Mouse (Mus musculus) cerebellum, postnatal 10 days (tissue): Measurements from ENCODE around the gene Prss43.
"Not testable (repeated sequence)": the region's sequence is repeated elsewhere in the genome, so short reads cannot be mapped to it uniquely, and the experiment has no call there.

ENCODE experiments used
- DNase-seq, 2 experiments: peaks; one replicate each; pipeline ENCODE4 v3.0.0; 2021; ENCODE audit warnings: mixed read lengths in 2 of 2

The Prss43 gene

DNA sequence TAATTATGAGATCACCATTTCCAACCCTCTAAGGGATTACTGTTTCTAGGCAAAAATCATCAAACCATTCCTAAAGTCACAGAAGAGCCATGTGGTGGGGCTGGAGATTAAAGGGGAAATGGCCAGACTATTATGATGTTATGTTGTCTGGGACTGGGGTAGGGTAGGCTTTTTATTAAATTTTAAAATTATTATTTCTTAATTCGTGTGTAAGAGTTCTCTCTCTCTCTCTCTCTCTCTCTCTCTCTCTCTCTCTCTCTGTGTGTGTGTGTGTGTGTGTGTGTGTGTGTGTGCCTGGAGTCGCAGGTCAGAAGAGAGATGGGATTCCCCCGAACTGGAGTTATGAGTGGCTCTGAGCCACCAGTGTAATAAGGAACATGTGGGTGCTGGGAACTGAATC lies at the start of gene Prss43:
TSS of gene Prss43 (plus strand) at position 301 of the 400 bp plus-strand sequence.
- no peak for DNase-seq

DNA sequence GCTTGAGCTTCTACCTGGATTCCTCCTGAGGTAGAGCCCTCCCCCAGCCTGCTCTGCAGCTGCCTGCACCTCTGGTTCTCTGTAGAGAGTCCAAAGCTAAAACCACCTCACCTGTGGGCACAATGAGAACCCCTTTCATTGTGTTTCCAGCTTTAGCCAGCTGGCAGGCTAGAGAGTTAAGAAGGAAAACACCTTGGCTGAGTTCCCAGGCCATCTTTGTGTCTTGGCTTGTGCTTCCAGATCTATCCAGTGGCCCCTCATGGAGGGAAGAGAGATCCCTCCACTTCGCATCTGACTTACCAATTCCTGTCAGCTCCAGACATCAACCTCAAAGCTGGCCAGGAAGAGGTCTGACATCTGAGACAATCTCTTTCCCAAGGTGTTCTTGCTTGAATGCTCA lies 48.4 kb upstream of the Prss43 start:
- DNase-seq, result peak; percentile 40 to 47

DNA sequence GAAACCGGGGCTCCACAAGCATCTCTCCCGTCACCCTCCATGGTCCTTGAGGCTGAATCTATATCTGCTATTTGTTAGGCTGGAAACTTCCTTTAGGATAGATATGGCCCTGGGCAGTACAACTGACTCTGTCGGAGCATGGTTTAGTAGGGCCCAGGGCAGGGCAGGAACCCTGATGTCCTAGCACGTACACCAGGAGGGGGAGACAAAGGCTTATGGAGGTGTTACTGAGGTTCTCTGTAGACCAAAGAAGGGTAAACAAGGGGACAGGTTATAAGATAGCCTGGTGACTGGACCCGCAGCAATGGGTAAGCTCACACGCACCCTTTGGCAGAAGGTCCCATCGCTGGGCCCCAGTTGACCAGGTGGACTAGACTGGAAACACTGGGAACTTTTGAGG lies 47.9 kb upstream of the Prss43 start:
- no peak for DNase-seq

DNA sequence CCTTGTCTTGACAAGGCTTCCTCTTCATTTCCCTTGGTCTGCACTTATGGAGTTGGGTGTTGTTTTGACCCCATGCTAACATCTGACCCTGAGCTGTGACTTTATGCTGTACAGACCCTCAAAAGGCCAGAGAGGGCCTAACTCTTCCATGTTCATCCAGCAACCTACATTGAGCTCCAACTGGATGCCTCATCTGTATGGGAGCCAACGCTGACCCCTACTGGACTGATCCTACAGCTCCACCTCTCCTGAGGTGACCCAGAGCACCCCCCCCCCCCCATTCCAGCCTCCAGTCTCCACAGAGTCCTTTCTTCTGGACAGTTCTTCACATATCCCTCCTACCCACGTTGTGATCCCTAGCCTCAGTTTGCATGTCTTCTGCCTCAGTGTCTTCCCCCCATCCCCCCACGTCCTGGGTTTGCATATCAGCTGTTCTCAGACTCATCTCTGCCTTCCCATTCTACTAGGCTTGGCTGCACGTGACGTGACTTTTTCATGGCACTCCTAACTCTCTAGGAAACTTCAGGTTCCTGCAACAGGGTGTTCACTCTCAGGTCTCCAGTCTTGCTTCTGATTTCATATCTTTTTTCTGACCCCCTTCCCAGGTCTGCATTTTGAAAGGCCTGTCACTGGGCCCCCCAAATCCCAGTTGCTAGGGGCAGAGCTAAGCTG lies 47.1 kb upstream of the Prss43 start:
- peak; percentile 51 to 52 for DNase-seq

DNA sequence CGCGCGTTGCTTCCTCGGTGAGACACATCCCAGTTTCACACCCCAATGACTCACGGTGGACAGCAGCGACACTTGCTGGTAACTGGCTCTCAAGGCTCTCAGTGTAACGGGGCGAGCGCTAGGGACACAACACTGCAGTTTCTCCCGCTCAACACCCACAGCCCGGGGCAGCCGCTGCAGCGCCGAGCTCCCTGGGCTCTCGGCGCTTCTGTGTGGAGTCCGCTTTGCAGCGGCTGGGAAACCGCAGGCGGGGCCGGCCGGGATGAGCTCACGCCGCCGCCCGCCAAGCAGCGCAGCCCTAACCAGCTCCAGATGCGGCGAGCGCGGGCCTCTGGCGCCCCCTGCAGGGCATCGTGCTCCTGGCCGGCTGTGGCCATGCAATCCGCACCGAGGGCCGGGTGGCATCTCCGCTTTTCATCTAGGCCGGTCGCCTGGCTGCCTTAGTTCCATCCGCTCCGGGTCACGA lies 45.2 kb upstream of the Prss43 start:
- peak; percentile 97 to 98 for DNase-seq

DNA sequence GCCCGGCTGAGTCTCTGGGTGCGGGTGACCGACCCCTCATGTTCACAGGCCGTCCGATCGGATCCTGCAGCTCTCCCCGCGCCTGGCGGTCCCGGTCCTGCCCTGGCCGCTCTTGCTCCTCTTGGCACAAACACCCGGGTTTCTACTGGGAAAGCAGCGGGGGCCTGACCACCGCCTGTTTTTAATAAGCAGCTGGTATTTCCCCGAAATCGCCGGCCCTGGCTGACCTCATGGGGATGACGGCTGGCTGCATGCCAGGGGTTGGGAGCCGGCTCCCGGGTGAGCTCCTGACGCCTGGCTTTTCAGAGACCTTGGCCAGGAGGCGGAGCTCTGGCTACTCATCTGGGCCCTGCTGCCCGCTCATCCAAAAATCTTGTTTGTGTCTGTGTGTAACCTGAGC lies 44.8 kb upstream of the Prss43 start:
- peak; percentile 93 to 96 for DNase-seq

DNA sequence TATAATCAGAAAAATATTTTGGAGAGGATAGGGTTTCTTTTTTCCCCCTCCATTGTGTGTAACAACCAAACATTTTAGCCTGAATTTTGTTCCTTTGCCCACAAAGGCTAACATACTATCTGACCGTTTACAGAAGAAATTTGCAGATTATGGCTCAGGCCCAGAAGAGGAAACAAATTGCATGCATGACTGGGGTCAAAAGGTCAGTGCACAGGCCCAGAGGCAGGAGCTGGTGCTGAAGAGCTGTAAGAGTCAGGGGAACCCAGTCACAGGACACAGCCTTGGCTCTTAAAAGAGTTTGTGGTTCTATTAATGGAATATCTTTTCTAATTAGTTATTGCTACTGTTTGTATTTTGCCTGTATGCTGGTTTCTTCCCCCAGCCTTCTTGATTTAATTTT lies 42.9 kb upstream of the Prss43 start:
- no peak for DNase-seq

DNA sequence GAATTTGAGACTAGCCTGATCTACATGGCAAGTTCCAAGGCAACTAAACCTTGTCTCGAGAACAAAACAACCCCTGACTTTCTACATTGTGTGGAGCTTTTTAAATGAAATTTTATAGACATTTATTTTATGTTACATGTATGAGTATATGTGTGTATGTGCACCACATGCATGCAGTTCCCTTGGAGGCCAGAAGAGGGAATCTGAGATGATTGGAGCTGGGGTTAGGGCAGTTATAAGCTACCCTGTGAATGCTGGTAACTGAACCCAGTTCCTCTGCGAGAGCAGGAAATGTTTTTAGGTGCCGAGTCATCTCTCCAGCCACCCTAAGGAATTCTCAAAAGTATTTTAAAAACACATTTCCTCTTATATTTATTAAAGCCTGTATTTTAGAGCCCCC lies 38.3 kb upstream of the Prss43 start:
- no peak for DNase-seq

DNA sequence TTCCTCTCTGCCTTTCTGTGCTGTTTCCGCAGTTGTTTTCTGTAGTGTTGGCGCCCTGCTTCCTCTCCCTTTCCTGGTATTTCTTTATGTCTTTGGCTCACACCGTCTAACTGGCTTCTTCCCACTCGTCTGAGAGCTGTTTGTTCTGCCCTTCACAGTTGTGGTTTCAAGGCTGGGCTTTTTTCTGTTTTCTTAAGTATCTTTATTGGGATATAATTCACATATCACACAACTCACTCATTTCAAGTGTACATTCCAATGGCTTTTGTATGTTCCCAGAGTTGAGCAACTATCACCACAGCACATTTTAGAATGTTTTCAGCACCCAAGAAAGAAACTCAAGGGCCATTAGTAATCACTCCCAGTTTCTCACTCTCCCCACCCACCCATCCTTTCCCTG lies 36.0 kb upstream of the Prss43 start:
- no peak for DNase-seq

DNA sequence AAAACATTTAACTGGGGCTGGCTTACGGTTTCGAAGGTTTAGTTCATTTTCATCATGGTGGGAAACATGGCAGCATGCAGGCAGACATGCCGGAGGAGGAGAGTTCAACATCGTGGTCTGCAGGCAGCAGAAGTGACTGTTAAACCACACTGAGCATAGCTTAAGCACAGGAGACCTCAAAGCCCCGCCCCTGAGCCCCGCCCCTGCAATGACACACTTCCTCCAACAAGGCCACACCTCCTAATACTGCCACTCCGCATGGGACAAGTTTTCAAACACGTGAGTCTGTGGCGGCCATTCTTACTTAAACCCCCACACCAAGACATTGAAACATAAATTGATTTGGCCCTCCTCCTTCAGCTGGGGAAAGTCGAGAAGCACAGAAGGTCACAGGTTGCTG lies 29.5 kb upstream of the Prss43 start:
- DNase-seq, result no peak

DNA sequence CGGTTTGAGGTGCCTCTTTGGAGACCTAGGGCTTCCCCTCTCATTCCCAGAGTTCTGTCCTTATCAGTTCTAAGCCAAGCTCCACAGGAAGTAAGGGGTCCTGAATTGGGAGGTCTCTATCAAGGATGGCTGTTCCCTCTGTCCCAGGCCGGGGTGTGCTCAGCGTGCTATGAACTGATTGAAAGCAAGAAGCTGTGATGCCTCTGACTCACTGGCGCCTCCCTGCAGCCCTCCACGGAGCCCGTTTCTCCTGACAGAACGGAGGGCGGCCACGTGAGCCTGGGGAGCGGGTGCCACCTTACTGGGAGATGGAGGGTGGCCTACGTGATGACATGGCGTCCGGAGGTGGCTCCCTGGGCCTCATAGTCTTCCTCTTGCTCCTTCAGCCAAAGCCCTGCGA lies 28.6 kb upstream of the Prss43 start, which contains the start of gene Prss42:
TSS of gene Prss42 (plus strand) at position 301 of the 400 bp plus-strand sequence.
- no peak for DNase-seq

DNA sequence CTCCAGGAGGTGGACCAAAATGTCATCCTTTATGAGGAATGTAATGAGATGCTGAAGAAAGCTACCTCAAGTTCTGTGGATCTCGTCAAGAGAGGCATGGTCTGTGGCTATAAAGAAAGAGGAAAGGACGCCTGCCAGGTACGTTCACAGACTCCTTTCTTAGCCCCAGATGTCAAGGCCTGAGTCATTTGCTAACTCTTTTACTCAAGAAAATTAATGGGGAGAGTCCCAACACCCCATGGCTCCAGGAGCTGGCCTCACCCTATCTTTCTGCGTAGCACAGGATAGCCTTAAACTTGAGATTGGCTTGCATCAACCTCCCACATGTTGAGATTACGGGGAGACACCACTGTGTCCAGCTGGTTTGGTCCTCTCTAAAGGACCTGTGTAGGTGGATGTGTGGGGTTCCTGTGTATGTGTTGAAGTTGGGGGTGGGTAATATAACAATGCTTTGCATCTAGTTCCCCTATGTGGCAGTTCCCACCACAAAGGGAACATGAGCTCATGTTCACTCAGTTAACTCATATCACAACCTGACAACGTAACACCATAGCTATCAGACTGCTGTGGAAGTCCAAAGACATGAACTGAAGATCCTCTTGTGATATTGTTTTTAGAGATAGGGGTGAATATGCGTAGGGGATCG lies 25.5 kb upstream of the Prss43 start:
- no peak for DNase-seq

DNA sequence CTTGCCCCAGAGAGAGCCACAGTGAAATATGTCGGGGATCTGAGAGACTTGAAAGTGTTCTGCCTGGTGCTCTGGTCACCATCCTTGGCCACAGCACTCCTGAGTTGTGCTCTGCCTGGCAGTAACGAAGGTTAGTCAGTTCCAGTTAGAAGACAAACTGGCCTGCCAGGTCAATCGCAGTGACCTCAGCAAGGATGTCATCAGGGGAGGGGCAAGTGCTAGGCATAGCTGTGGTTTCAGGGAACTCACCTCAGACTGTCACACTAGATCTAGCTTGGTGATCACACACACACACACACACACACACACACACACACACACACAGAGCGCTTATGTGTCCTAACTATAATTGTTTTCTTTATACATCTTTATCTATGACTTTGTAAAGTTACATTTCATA lies 23.2 kb upstream of the Prss43 start:
- DNase-seq, result no peak

DNA sequence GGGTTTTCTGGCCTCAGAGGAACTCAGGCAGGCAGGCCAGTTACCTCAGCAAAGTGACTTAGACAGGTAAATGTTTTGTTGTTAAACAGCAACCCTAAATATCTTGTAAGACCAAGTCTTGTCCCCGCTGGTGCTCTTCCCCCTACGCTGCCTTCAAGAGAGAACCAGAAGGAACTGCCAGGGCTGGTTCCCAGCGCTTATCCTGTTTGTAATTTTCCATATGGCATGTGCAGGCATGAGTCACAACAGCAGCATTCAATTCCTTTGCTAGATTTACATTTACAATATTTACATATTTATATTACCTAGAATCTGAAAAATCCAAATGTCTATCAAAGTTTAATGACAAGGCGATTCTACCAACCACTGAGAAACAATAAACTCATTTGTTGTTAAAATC lies 16.4 kb upstream of the Prss43 start:
- DNase-seq, result no peak

DNA sequence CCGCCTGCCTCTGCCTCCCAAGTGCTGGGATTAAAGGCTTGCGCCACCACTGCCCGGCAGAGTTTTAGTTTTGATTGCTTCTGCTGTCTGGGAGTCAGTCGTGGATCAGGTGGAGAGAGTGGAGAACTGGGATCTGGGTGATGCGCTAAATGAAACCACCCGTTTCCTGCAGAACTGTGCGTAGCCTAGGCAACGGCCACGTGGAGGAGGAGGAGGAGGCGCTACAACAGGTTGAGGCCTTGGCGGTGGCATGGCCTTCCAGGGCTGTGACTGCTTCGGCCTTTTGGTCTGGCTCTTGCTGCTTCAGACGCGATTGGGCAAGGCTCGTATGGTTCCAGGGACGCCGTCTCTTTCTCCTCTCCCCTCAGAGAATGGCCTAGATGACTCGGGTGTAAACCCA lies 12.7 kb upstream of the Prss43 start, which contains the start of gene Prss44:
TSS of gene Prss44 (plus strand) at position 206 of the 400 bp plus-strand sequence.
- DNase-seq, result no peak

DNA sequence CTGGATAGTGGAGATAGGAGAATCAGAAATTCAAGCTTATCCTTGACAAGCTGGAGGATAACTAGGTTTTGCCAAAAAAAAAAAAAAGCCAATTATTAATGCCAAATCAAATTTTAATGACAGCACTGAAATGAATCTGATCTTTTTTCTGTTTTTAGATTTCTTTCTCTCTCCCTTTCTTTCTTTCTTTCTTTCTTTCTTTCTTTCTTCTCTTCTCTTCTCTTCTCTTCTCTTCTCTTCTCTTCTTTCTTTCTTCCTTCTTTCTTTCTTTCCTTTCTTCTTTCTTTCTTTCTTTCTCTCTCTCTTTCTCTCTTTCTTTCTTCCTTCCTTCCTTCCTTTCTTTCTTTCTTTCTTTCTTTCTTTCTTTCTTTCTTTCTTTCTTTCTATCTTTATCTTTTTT lies 5.9 kb upstream of the Prss43 start:
- not testable (repeated sequence) for DNase-seq

DNA sequence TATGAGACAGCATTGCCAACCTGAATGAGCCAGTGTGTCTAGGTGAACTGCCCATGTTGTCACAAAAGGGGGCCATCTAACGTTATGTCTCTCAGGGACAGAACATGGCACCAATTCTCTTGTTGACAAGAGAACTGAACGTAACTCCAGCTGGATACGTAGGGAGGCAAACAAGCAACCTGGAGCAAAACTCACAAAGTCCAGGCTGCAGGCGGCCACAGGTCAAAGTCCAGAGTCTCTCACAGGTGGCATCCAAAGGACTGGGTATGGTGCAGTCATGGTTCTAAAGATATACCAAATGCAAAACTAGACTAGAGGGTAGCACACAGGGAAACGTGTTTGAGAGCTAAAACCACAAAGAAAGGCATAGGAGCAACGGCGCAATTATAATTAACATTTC lies 5.1 kb upstream of the Prss43 start:
- DNase-seq, result no peak

DNA sequence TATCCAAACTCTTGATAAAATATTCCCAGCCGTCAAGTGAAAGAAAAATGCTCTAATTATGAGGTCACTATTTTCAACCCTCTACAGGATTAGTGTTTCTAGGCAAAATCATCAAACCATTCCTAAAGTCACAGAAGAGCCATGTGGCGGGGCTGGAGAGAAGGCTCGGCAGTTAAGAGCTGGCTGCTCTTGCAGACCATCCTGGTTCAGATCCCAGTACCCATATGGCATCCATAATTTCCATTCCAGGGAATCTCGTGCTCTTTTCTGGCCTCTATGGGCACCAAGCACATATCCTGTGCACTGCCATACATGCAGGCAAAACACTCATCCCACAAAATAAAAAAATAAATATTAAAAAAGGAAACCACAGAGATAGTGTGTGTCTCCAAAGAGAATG lies 1.1 kb upstream of the Prss43 start:
- DNase-seq, result peak; percentile 72 to 73

DNA sequence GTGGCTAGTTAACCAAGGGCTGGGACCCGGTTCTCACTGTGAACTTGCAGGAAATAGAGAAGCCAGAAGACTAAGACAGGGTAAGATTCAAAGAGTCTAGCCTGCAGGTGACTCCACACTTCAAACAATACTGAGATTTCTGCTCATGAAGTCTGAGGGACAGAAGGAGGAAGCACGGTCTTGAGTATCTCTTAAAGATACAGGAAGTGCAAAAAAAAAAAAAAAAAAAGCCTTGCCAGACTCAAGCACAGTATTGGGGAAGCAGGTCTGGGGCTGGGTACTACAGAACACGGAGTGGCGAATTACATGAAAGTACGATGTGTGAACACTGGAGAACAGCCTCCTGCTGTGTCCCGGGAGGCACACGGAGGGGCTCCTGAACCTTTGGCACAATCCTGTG lies 658 bp upstream of the Prss43 start:
- peak in 1 of 2 experiments; percentile 28 for DNase-seq

DNA sequence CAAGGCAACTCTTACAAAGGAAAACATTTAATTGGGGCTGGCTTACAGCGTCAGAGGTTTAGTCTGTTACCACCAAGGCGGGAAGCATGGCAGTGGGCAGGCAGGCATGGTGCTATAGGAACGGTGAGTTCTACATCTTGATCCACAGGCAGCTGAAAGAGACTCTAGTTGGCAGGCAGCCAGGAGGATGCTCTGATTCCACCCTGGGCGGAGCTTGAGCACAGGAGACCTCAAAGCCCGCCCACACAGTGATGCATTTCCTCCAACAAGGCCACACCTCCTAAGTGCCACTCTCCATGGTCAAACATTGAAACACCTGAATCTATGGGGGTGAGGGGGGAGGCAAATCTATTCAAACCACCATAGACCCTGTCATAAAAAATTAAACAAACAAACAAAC lies 6.5 kb downstream of the Prss43 start:
- peak in 1 of 2 experiments; percentile 14 for DNase-seq

DNA sequence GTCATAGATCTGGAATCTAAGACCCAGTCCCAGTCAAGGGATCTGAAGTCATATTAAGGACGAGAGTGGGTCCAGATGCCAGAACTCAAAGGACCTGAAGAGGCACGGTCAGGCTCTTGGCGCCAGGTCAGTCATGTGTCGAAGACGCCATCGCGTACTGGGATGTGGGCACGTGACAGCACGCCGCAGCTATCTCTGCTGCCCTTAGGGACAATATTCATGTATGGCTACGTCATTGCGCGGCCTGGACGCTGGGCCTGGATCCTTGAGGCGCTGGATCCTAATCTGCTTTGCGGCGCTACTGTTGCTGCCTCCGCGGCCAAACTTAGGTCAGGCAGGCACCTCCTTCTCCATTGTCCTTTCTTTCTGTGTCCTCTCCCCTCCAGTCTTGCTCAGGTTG lies 7.9 kb downstream of the Prss43 start, which contains the start of gene Prss45:
TSS of gene Prss45 (plus strand) at position 178 of the 400 bp plus-strand sequence.
- DNase-seq, result no peak

DNA sequence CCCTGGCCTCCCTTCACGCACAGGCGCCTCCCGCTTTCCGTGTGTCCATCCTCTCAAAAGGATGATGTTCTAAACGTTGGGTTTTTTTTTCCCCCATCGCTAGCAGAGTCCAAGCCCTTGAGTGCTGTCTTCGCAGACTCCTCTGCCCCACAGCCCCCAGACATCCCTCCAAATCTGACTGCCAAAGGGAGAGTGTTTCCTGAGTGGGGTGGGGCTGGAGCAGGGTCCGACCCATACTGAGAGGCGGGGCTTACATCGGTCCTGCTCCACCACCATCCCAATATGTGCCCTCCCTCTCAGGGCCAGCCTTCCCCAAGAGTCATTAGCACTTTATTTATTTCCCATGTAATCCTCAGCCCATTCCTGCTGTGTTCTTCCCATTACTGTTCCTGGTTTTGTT lies 8.5 kb downstream of the Prss43 start:
- DNase-seq, result no peak

DNA sequence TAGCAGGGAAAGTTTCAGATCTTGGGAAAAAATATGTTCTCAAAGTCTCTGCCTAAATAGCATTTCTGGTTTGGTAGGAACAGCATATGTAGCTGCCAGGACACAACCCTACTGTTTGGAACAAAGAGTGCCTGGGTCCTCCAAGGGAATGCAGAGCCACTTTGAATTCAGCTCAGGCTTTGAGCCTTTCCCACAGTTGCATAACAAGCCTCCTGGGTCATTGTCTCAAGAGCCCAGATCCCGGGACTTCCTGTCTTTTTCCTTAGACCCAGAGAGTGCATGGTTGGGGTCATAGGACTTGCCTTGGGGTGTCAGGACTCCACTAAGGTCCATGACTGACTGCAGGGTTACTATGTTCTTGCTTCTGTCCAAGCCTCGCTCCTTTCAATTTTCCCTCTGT lies 9.6 kb downstream of the Prss43 start:
- DNase-seq, result no peak

DNA sequence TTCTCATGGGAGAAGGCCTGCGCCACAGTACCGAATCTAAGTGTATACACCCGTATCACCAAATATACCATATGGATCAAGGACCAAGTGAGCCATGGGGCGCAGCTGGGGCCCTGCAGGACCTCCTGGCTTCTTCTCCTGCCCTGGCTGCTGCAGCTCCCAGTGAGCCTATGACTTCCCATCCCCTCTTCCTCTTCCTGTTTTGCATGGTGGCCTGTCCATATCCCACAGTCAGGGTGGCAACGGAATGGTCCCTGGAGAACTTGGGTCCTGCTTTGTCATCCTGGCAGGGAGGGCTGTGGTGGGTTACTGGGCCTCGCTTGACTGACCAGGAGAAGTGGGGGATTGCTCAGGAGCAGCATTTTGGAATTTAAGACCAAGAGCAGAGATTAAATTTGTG lies 14.4 kb downstream of the Prss43 start:
- DNase-seq, result no peak
